Mouse (Mus musculus) C2C12 (cell line): Measurements from ENCODE around the gene Limd1. TPM values are rescaled to one million over a fixed set of nuclear protein-coding genes. Genes with fewer than 3 reads are reported as not detected.

ENCODE experiments used
- H3K27me3 ChIP-seq: one replicate; pipeline ENCODE4 v1.6.1; 2011; ENCODE audit not compliant: control insufficient read depth, insufficient read depth, insufficient read length
- H3K36me3 ChIP-seq: one replicate; pipeline ENCODE4 v1.6.1; 2011; ENCODE audit not compliant: control insufficient read depth, insufficient read depth
- H3K4me3 ChIP-seq: one replicate; pipeline ENCODE4 v1.5.1; 2011; ENCODE audit warnings: mild to moderate bottlenecking, control low read depth; ENCODE audit not compliant: poor library complexity, insufficient read depth, severe bottlenecking
- H3K79me2 ChIP-seq: one replicate; pipeline ENCODE4 v1.6.1; 2011; ENCODE audit not compliant: control insufficient read depth, insufficient read depth
- H3K79me3 ChIP-seq: one replicate; pipeline ENCODE4 v1.6.1; 2011; ENCODE audit warnings: low read depth, control low read depth
- H3ac ChIP-seq: one replicate; pipeline ENCODE3; 2011; ENCODE audit warnings: low read depth; ENCODE audit not compliant: control insufficient read depth, insufficient read length
- CEBPB ChIP-seq: IDR thresholded peaks from one replicate; pipeline ENCODE4 v1.6.1; 2011; ENCODE audit warnings: low read depth, mild to moderate bottlenecking, control low read depth, moderate library complexity
- CTCF ChIP-seq: IDR thresholded peaks from one replicate; pipeline ENCODE4 v1.5.1; 2011; ENCODE audit not compliant: control insufficient read depth, insufficient read depth, insufficient read length
- FOSL1 ChIP-seq: IDR thresholded peaks from one replicate; pipeline ENCODE4 v1.8.0; 2011; ENCODE audit warnings: mild to moderate bottlenecking, low read length; ENCODE audit not compliant: poor library complexity, insufficient read depth, severe bottlenecking
- MAX ChIP-seq: IDR thresholded peaks from one replicate; pipeline ENCODE4 v1.6.1; 2011; ENCODE audit warnings: mild to moderate bottlenecking, control low read depth
- MYOD1 ChIP-seq: IDR thresholded peaks from one replicate; pipeline ENCODE4 v1.6.1; 2011; ENCODE audit warnings: low read depth; ENCODE audit not compliant: control insufficient read depth, insufficient read length
- MYOG ChIP-seq: IDR thresholded peaks from one replicate; pipeline ENCODE4 v1.6.1; 2011; ENCODE audit not compliant: control insufficient read depth, insufficient read length; ENCODE audit errors: extremely low read depth
- USF1 ChIP-seq: IDR thresholded peaks from one replicate; pipeline ENCODE4 v1.6.1; 2011; ENCODE audit warnings: low read depth, mild to moderate bottlenecking, control low read depth, moderate library complexity
- polyA plus RNA-seq: library from polyadenylated mRNA; unstranded; fragments of >200 nt; fragmentation: generic; extraction: Trizol; gene quantifications from one replicate; pipeline ENCODE4 v1.2.1, GENCODE M21; 2012; ENCODE audit warnings: missing spikeins

The Limd1 gene
- polyA plus RNA-seq, 1 experiment: 20.0 TPM

GRCm38 (mm10) chr9:123528087-123528925 is 49.8 kb downstream of the Limd1 start:
- Histone ChIP-seq H3K36me3 (no peaks in the 10 kb centered on the region), H3K27me3 (no peaks in the 10 kb centered on the region), H3K79me2 (peaks cover 37% of the 10 kb centered on the region), H3ac (no peak overlapping the region), H3K4me3 (peak overlapping the region; percentile 33), H3K79me3 (peaks cover 26% of the 10 kb centered on the region)
- no peak for TF ChIP-seq MAX
- TF ChIP-seq MYOD1: no peak
- no peak for TF ChIP-seq FOSL1
- TF ChIP-seq USF1: no peak
- TF ChIP-seq CTCF: no peak
- TF ChIP-seq MYOG: no peak
- no peak for TF ChIP-seq CEBPB

GRCm38 (mm10) chr9:123528926-123529295 is 50.4 kb downstream of the Limd1 start:
- H3ac ChIP-seq: peak overlapping the region; percentile 56
- no peaks in the 10 kb centered on the region for H3K36me3 ChIP-seq
- no peaks in the 10 kb centered on the region for H3K27me3 ChIP-seq
- peak overlapping the region; percentile 33 for H3K4me3 ChIP-seq
- TF ChIP-seq MYOG (no peak), FOSL1 (no peak), CTCF (no peak), MAX (no peak), USF1 (no peak), CEBPB (no peak), MYOD1 (no peak)
- peaks cover 43% of the 10 kb centered on the region for H3K79me2 ChIP-seq
- peaks cover 26% of the 10 kb centered on the region for H3K79me3 ChIP-seq

GRCm38 (mm10) chr9:123529392-123530157 is 51.1 kb downstream of the Limd1 start, which contains the start of gene Sacm1l:
TSS of gene Sacm1l (plus strand) at chr9:123529759.
- Histone ChIP-seq H3K27me3 (no peaks in the 10 kb centered on the region), H3K36me3 (no peaks in the 10 kb centered on the region), H3ac (peak within 1 kb of the TSS; percentile 83), H3K4me3 (peak within 1 kb of the TSS; percentile 64), H3K79me2 (peaks cover 50% of the 10 kb centered on the region), H3K79me3 (peaks cover 28% of the 10 kb centered on the region)
- TF ChIP-seq FOSL1 (no peak), CEBPB (peak; percentile 21)

GRCm38 (mm10) chr9:123530158-123530475 is 51.6 kb downstream of the Limd1 start:
- Histone ChIP-seq H3K4me3 (peak overlapping the region; percentile 64), H3K79me2 (peaks cover 56% of the 10 kb centered on the region), H3K79me3 (peaks cover 31% of the 10 kb centered on the region), H3K36me3 (no peaks in the 10 kb centered on the region), H3K27me3 (no peaks in the 10 kb centered on the region), H3ac (peak overlapping the region; percentile 83)
- no peak for TF ChIP-seq FOSL1
- TF ChIP-seq CTCF: no peak
- TF ChIP-seq MYOD1: no peak
- TF ChIP-seq MAX: no peak
- TF ChIP-seq CEBPB: no peak
- TF ChIP-seq MYOG: no peak
- TF ChIP-seq USF1: no peak

GRCm38 (mm10) chr9:123530566-123531130 is 52.1 kb downstream of the Limd1 start:
- H3ac ChIP-seq: peak overlapping the region; percentile 30
- H3K79me2 ChIP-seq: peaks cover 61% of the 10 kb centered on the region
- no peaks in the 10 kb centered on the region for H3K36me3 ChIP-seq
- peak overlapping the region; percentile 64 for H3K4me3 ChIP-seq
- TF ChIP-seq CTCF (no peak), USF1 (peak; percentile 74)
- no peaks in the 10 kb centered on the region for H3K27me3 ChIP-seq
- peaks cover 32% of the 10 kb centered on the region for H3K79me3 ChIP-seq
